Mouse (Mus musculus): ENCODE results near the gene Brca2.

GRCm38 (mm10) chr5:150522867-150523234 lies 421 bp downstream of the Brca2 start:
- TF ChIP-seq CTCF (IDR thresholded peaks at IDR 0.05; ENCODE audit: control insufficient read depth, insufficient read depth, low read length) = no peak
- TF ChIP-seq POLR2A (IDR thresholded peaks at IDR 0.05; ENCODE audit: borderline replicate concordance, control insufficient read depth, low read depth, low read length) = no peak
